14 mouse cellular contexts compared by ENCODE assay signal in genomic region chr15:84278091-84278490, GRCm38 (mm10).
"Had no signal": no experiment of that assay in that cellular context is flagged by ENCODE, and none has a peak within 500 bp of the region (broad histone marks: within the 10 kb centered on the region; RNA-seq: fewer than 3 reads in every experiment).

No protein-coding gene starts in this region.

- H3K4me2 ChIP-seq: intestine, embryonic 15.5 days; liver, embryonic 11.5 days; liver, embryonic 15.5 days; lung, embryonic 14.5 days; midbrain, embryonic 15.5 days; stomach, embryonic 15.5 days had no signal

- H3K9ac ChIP-seq: intestine, embryonic 15.5 days; liver, embryonic 15.5 days; lung, embryonic 14.5 days; midbrain, embryonic 15.5 days; stomach, embryonic 15.5 days had no signal

- H3K27ac ChIP-seq: intestine, embryonic 15.5 days; left cerebral cortex, adult 2 months; limb, embryonic 10.5 days; liver, embryonic 15.5 days; midbrain, embryonic 10.5 days; stomach, embryonic 15.5 days had no signal

- H3K27me3 ChIP-seq: intestine, embryonic 15.5 days; liver, embryonic 15.5 days; midbrain, embryonic 15.5 days; stomach, embryonic 15.5 days had no signal

- H3K9me3 ChIP-seq: intestine, embryonic 15.5 days; limb, embryonic 10.5 days; liver, embryonic 15.5 days; midbrain, embryonic 15.5 days; stomach, embryonic 15.5 days had no signal

- ATAC-seq: intestine, embryonic 15.5 days; midbrain, embryonic 15.5 days had no signal

- DNase-seq: lung, embryonic 14.5 days; lung, postnatal 10 days; lung, postnatal 4 days; right cerebral cortex, postnatal 14 days; thymus, adult 2 months; thymus, postnatal 25 days had no signal

- H3K36me3 ChIP-seq: intestine, embryonic 15.5 days; midbrain, embryonic 15.5 days; stomach, embryonic 15.5 days had no signal

- H3K4me3 ChIP-seq: intestine, embryonic 15.5 days; left cerebral cortex, adult 2 months; limb, embryonic 10.5 days; liver, embryonic 15.5 days; midbrain, embryonic 10.5 days; midbrain, embryonic 15.5 days; stomach, embryonic 15.5 days had no signal

- H3K4me1 ChIP-seq: intestine, embryonic 15.5 days; limb, embryonic 10.5 days; liver, embryonic 15.5 days; stomach, embryonic 15.5 days had no signal
